Comparison of ENCODE assay signal across 29 mouse cellular contexts in the genomic region with DNA sequence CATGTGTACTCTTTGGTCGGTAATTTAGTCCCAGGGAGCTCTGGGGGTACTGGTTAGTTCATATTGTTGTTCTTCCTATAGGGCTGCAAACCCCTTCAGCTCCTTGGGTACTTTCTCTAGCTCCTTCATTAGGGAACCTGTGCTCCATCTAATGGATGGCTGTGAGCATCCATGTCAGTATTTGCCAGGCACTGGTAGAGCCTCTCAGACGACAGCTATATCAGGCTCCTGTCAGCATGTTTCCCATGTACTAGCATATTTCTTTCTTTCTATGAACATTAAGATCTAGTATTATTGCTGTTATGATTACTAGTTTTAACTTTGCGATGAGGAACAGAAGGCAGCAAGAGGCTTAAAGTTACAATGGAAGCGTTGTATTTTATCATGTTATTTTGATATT. TPM values are rescaled to one million over a fixed set of nuclear protein-coding genes. Genes with fewer than 3 reads are reported as not detected.
A peak's percentile ranks its signal among the peaks of the same experiment; 100 is the strongest.
DNase-seq lines count a peak whose midpoint lies in the region; ATAC-seq lines count a peak whose summit lies in the region.
"Had no signal": no experiment of that assay in that cellular context is flagged by ENCODE, and none has a peak within 500 bp of the region (broad histone marks: within the 10 kb centered on the region; RNA-seq: fewer than 3 reads in every experiment).

No protein-coding gene starts in this region.

- H3K27me3 ChIP-seq in erythroblast, embryonic 14.5 days (ENCODE audit: control insufficient read depth): no peaks in the 10 kb centered on the region
- no peaks in the 10 kb centered on the region for H3K27me3 ChIP-seq in liver, embryonic 13.5 days
- no peaks in the 10 kb centered on the region for H3K27me3 ChIP-seq in liver, embryonic 11.5 days (replicated peaks; ENCODE audit: control insufficient read depth, insufficient read depth, low read length)
- H3K27me3 ChIP-seq in liver, embryonic 16.5 days (ENCODE audit: control insufficient read depth, insufficient read depth, low read depth, low read length): no peaks in the 10 kb centered on the region
- H3K27me3 ChIP-seq: CH12.LX; forebrain, embryonic 12.5 days had no signal

- H3K36me3 ChIP-seq in erythroblast, embryonic 14.5 days (ENCODE audit: control insufficient read depth): no peaks in the 10 kb centered on the region
- no peaks in the 10 kb centered on the region for H3K36me3 ChIP-seq in liver, embryonic 13.5 days
- no peaks in the 10 kb centered on the region for H3K36me3 ChIP-seq in liver, embryonic 11.5 days (ENCODE audit: control insufficient read depth, insufficient read depth, low read length)
- no peaks in the 10 kb centered on the region for H3K36me3 ChIP-seq in liver, embryonic 16.5 days (ENCODE audit: control insufficient read depth, insufficient read depth)
- H3K36me3 ChIP-seq: embryonic facial prominence, embryonic 13.5 days; embryonic facial prominence, embryonic 15.5 days; forebrain, embryonic 10.5 days; forebrain, embryonic 12.5 days; G1E had no signal

- 56% methylated on average over 4 of the region's 4 CpGs for WGBS in liver, embryonic 13.5 days (ENCODE audit: insufficient replicate concordance)
- WGBS in liver, embryonic 11.5 days: 60% methylated on average over 4 of the region's 4 CpGs
- 50% methylated on average over 4 of the region's 4 CpGs for WGBS in liver, embryonic 16.5 days (ENCODE audit: insufficient replicate concordance)

- peak overlapping the region; percentile 84 for H3K27ac ChIP-seq in liver, embryonic 13.5 days
- H3K27ac ChIP-seq in liver, embryonic 11.5 days (ENCODE audit: low read depth, low read length): no peak overlapping the region
- H3K27ac ChIP-seq in liver, embryonic 16.5 days (ENCODE audit: low read length): peak overlapping the region; percentile 71
- H3K27ac ChIP-seq: embryonic facial prominence, embryonic 13.5 days; embryonic facial prominence, embryonic 15.5 days; forebrain, embryonic 10.5 days; forebrain, embryonic 12.5 days had no signal

- H3K4me2 ChIP-seq in liver, embryonic 13.5 days: peak overlapping the region; percentile 49
- H3K4me2 ChIP-seq in liver, embryonic 11.5 days: no peak overlapping the region
- peak overlapping the region; percentile 24; the same call in 1 of the 2 replicates for H3K4me2 ChIP-seq in liver, embryonic 16.5 days (ENCODE audit: low read depth, low read length)
- H3K4me2 ChIP-seq: embryonic facial prominence, embryonic 13.5 days; embryonic facial prominence, embryonic 15.5 days; forebrain, embryonic 12.5 days had no signal

- 0 out of 2 replicates have a peak overlapping the region, but pooled peaks have one; percentile 22 for H3K9ac ChIP-seq in liver, embryonic 13.5 days
- H3K9ac ChIP-seq in liver, embryonic 11.5 days (ENCODE audit: low read depth, low read length): no peak overlapping the region
- peak overlapping the region; percentile 25; the same call in 1 of the 2 replicates for H3K9ac ChIP-seq in liver, embryonic 16.5 days (ENCODE audit: low read depth, low read length)
- H3K9ac ChIP-seq: embryonic facial prominence, embryonic 13.5 days; embryonic facial prominence, embryonic 15.5 days; forebrain, embryonic 12.5 days had no signal

- peaks cover 23% of the 10 kb centered on the region for H3K4me1 ChIP-seq in erythroblast, embryonic 14.5 days (ENCODE audit: control insufficient read depth)
- peaks cover 15% of the 10 kb centered on the region for H3K4me1 ChIP-seq in liver, embryonic 13.5 days (replicated peaks)
- no peaks in the 10 kb centered on the region for H3K4me1 ChIP-seq in liver, embryonic 11.5 days (replicated peaks; ENCODE audit: control insufficient read depth, insufficient read depth, low read length)
- no peaks in the 10 kb centered on the region; the same call in 1 of the 2 replicates for H3K4me1 ChIP-seq in liver, embryonic 16.5 days (ENCODE audit: control insufficient read depth, low read depth, low read length)
- H3K4me1 ChIP-seq: embryonic facial prominence, embryonic 13.5 days; embryonic facial prominence, embryonic 15.5 days; forebrain, embryonic 10.5 days; forebrain, embryonic 12.5 days had no signal

- peak overlapping the region; percentile 58 for H3K4me3 ChIP-seq in erythroblast, embryonic 14.5 days (replicated peaks)
- peak overlapping the region; percentile 22 for H3K4me3 ChIP-seq in liver, embryonic 13.5 days (replicated peaks)
- no peak overlapping the region for H3K4me3 ChIP-seq in liver, embryonic 11.5 days (ENCODE audit: low read depth, low read length)
- H3K4me3 ChIP-seq in liver, embryonic 16.5 days (ENCODE audit: low read depth, low read length): peak overlapping the region; percentile 34
- H3K4me3 ChIP-seq: embryonic facial prominence, embryonic 13.5 days; embryonic facial prominence, embryonic 15.5 days; forebrain, embryonic 10.5 days; forebrain, embryonic 12.5 days had no signal

- no peaks in the 10 kb centered on the region for H3K9me3 ChIP-seq in erythroblast, embryonic 14.5 days (ENCODE audit: control insufficient read depth, low read length)
- no peaks in the 10 kb centered on the region for H3K9me3 ChIP-seq in liver, embryonic 13.5 days (replicated peaks)
- H3K9me3 ChIP-seq in liver, embryonic 11.5 days (ENCODE audit: control insufficient read depth, low read length): no peaks in the 10 kb centered on the region
- H3K9me3 ChIP-seq in liver, embryonic 16.5 days (replicated peaks; ENCODE audit: control insufficient read depth, low read length): no peaks in the 10 kb centered on the region
- H3K9me3 ChIP-seq: embryonic facial prominence, embryonic 13.5 days; embryonic facial prominence, embryonic 15.5 days; forebrain, embryonic 10.5 days; forebrain, embryonic 12.5 days; G1E had no signal

- no peak for ATAC-seq in erythroblast, adult 5-6 weeks (replicated peaks; ENCODE audit: low FRiP score, poor library complexity, severe bottlenecking)
- ATAC-seq in liver, embryonic 13.5 days (ENCODE audit: low read depth): peak; percentile 69
- ATAC-seq in liver, embryonic 11.5 days (replicated peaks; ENCODE audit: low FRiP score): no peak
- ATAC-seq in liver, embryonic 16.5 days (ENCODE audit: low read depth): peak; percentile 57
- ATAC-seq: activated CD4-positive, CD25-positive, alpha-beta regulatory T cell, adult 4 months; CD4-positive, CD25-positive, alpha-beta regulatory T cell, adult 4 months; forebrain, embryonic 14.5 days; forebrain, embryonic 16.5 days; Patski had no signal

- DNase-seq in liver, embryonic 13.5 days: no peak
- no peak for DNase-seq in liver, embryonic 11.5 days (ENCODE audit: low spot score)
- no peak for DNase-seq in cerebellum, adult 9-10 months
- no peak for DNase-seq in spleen, postnatal 14 days (ENCODE audit: low spot score in 2 of 2)
- DNase-seq: adrenal gland, adult 8-10 months; adrenal gland, postnatal 14 days; adrenal gland, postnatal 36 days; B cell, adult 2 months; cerebellum, adult 11-12 months; cerebellum, adult 2 months; cerebellum, adult 9-11 months; cerebellum, postnatal 14 days; cerebellum, postnatal 36 days; embryo, embryonic 11 days had no signal

RNA-seq across cellular contexts. Expression of gene Nxf2, which starts 49.7 kb away (rescaled TPM):
- polyA plus RNA-seq in erythroblast, embryonic 14.5 days (2012): not detected in 2 replicates
- total RNA-seq in erythroblast, adult 5-6 weeks (2015; ENCODE audit: low replicate concordance): 1.0 TPM in 1 of 2 replicates, not detected in the other
- not detected in 2 replicates for total RNA-seq in erythroblast, adult 5-6 weeks (2017; ENCODE audit: low replicate concordance)
- polyA plus RNA-seq in liver, embryonic 13.5 days (2015; fragmentation: Nextera tagmentation; extraction: Ambion mirVana): 0.33 and 0.36 TPM in 2 replicates
- 0.73 and 0.77 TPM in 2 replicates for polyA plus RNA-seq in liver, embryonic 11.5 days (2014; fragmentation: Nextera tagmentation; extraction: Ambion mirVana)
- polyA plus RNA-seq in liver, embryonic 16.5 days (2015; fragmentation: Nextera tagmentation; extraction: Ambion mirVana): 0.18 and 0.26 TPM in 2 replicates
- total RNA-seq: adrenal gland, adult 18-20 months; adrenal gland, postnatal 14 days; CH12.LX; G1E had no signal
- polyA plus RNA-seq: G1E, Patski had no signal

Comparison
In these comparisons a context has a peak if more than half of its experiments do, and no peak if none do; other contexts are left out.
1. ATAC-seq: peak in liver, embryonic 13.5 days (single experiment) and liver, embryonic 16.5 days (single experiment); none in erythroblast, adult 5-6 weeks (single experiment) and liver, embryonic 11.5 days (single experiment).